Mouse (Mus musculus): ENCODE data around the gene 2210011C24Rik. TPM values are rescaled to one million over a fixed set of nuclear protein-coding genes. Genes with fewer than 3 reads are reported as not detected.
"Not testable (repeated sequence)": the region's sequence is repeated elsewhere in the genome, so short reads cannot be mapped to it uniquely, and the experiment has no call there.

Gene 2210011C24Rik
- total and polyA plus RNA-seq, 3 experiments = 0.19 TPM; not detected in 2

GRCm38 (mm10) chr8:83992488-83992887 is 19.5 kb downstream of the 2210011C24Rik start:
- DNase-seq = no peak

GRCm38 (mm10) chr8:83990170-83990569 is 21.8 kb downstream of the 2210011C24Rik start:
- no peak for DNase-seq

- DNase-seq = no peak
Measured at GRCm38 (mm10) chr8:83989243-83989642, 22.7 kb downstream of the 2210011C24Rik start.

- DNase-seq = not testable (repeated sequence)
Measured at GRCm38 (mm10) chr8:83983222-83983621, 28.7 kb downstream of the 2210011C24Rik start.

GRCm38 (mm10) chr8:83982449-83982848 is 29.5 kb downstream of the 2210011C24Rik start:
- DNase-seq = no peak

- no peak for DNase-seq
Measured at GRCm38 (mm10) chr8:83981533-83981932, 30.4 kb downstream of the 2210011C24Rik start.

- peak; percentile 42 for DNase-seq
Measured at GRCm38 (mm10) chr8:83980845-83981244, 31.1 kb downstream of the 2210011C24Rik start.

GRCm38 (mm10) chr8:83980250-83980649 is 31.7 kb downstream of the 2210011C24Rik start:
- no peak for DNase-seq

- DNase-seq = no peak
Measured at GRCm38 (mm10) chr8:83978200-83978599, 33.8 kb downstream of the 2210011C24Rik start.

GRCm38 (mm10) chr8:83977646-83978045 is 34.3 kb downstream of the 2210011C24Rik start:
- DNase-seq = peak; percentile 68

- DNase-seq = no peak
Measured at GRCm38 (mm10) chr8:83976779-83977350, 35.1 kb downstream of the 2210011C24Rik start.

- DNase-seq = peak; percentile 44
Measured at GRCm38 (mm10) chr8:83976101-83976630, 35.8 kb downstream of the 2210011C24Rik start.

GRCm38 (mm10) chr8:83974521-83974920 is 37.5 kb downstream of the 2210011C24Rik start:
- DNase-seq = no peak

GRCm38 (mm10) chr8:83973161-83974031 is 38.6 kb downstream of the 2210011C24Rik start:
- peak; percentile 31 for DNase-seq

- DNase-seq = peak; percentile 99
Measured at GRCm38 (mm10) chr8:83972150-83973120, 39.5 kb downstream of the 2210011C24Rik start, which contains the start of gene Prkaca. Gene Prkaca (plus strand): TSS chr8:83972993.

GRCm38 (mm10) chr8:83971661-83972060 is 40.3 kb downstream of the 2210011C24Rik start:
- DNase-seq = peak; percentile 38

GRCm38 (mm10) chr8:83971121-83971520 is 40.9 kb downstream of the 2210011C24Rik start:
- DNase-seq = peak; percentile 62

GRCm38 (mm10) chr8:83967701-83968100 is 44.3 kb downstream of the 2210011C24Rik start:
- no peak for DNase-seq

- peak; percentile 80 for DNase-seq
Measured at GRCm38 (mm10) chr8:83964015-83964765, 47.8 kb downstream of the 2210011C24Rik start.
